Mouse (Mus musculus): ENCODE results near the gene Gm13691.
"Not testable (repeated sequence)": the region's sequence is repeated elsewhere in the genome, so short reads cannot be mapped to it uniquely, and the experiment has no call there.

Gene Gm13691

GRCm38 (mm10) chr2:84035997-84036396 is 45.6 kb downstream of the Gm13691 start:
- no peak for DNase-seq (ENCODE audit: low read depth)

DNA sequence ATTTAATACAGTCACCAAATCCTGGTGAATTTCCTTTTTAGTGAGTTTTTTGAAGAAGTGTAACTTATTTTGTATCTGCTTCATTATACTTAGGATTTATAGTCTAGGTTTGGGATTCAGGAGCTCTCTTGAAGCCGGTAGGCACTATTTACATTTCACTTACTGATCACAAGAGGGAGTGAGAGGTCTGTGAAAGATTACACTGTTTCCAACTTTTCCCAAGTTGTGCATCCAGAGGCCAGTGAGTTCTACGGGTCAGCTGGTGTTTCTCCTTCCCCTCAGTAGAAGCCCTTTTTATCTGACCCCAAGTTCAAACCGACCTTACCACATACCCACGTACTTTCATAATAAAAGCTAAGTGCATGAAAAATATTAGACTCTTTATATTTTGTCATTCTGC is 47.0 kb downstream of the Gm13691 start:
- no peak for DNase-seq (ENCODE audit: low read depth)

DNA sequence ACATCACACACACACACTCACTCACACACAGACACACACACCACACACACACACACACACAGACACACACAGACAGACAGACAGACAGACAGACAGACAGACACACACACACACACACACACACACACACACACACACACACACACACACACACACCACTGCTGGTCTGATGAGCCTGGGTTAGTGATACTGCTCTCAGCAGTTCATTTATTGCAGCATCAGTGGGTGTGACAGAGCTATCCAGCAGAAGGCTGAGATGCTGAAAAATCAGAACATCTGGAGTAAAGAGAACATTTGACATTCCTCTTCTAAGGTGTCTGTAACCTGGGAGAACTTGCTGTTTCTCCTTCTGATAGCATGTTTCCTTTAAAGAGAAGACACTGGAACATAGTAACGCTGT is 47.6 kb downstream of the Gm13691 start:
- not testable (repeated sequence) for DNase-seq (ENCODE audit: low read depth)

- DNase-seq (ENCODE audit: low read depth): no peak
Observed at GRCm38 (mm10) chr2:84039277-84039676, 48.9 kb downstream of the Gm13691 start.

Measured in naive thymus-derived CD4-positive, alpha-beta T cell, adult 2 months (primary cell).